Mouse (Mus musculus) MEL (cell line): ENCODE results near the gene Ccdc107. TPM values are rescaled to one million over a fixed set of nuclear protein-coding genes. Genes with fewer than 3 reads are reported as not detected.
"Not testable (repeated sequence)": the region's sequence is repeated elsewhere in the genome, so short reads cannot be mapped to it uniquely, and the experiment has no call there.

ENCODE experiments used
- DNase-seq: peaks from one replicate; pipeline ENCODE4 v3.0.0; 2011; ENCODE audit warnings: low read depth, low spot score
- H3K27ac ChIP-seq: 2 replicates; pipeline ENCODE4 v1.5.1; 2012; ENCODE audit warnings: low read depth, mild to moderate bottlenecking, control low read depth, low read length, moderate library complexity; ENCODE audit not compliant: control insufficient read depth
- H3K27me3 ChIP-seq, 2 experiments: fragments of 150-350 bp in 1 of 2; sonication (generic) in 1 of 2; 2 replicates each; pipeline ENCODE4 v1.6.1; 2012; ENCODE audit warnings: low read length in 2 of 2, mild to moderate bottlenecking in 2 of 2, improper control_type of control experiment in 1 of 2, moderate library complexity in 1 of 2; ENCODE audit not compliant: insufficient read depth in 2 of 2, control insufficient read depth in 1 of 2
- H3K36me3 ChIP-seq, 2 experiments: 2 replicates each; pipeline ENCODE4 v1.6.1; 2012 to 2014; ENCODE audit warnings: low read length in 2 of 2, improper control_type of control experiment in 1 of 2, inconsistent platforms in 1 of 2, mild to moderate bottlenecking in 1 of 2; ENCODE audit not compliant: insufficient read depth in 2 of 2, control insufficient read depth in 1 of 2
- H3K4me1 ChIP-seq, 2 experiments: fragments of 150-350 bp in 1 of 2; sonication (generic) in 1 of 2; 2 replicates each; pipeline ENCODE4 v1.6.1; 2012; ENCODE audit warnings: low read length in 2 of 2, improper control_type of control experiment in 1 of 2, mild to moderate bottlenecking in 1 of 2; ENCODE audit not compliant: insufficient read depth in 2 of 2, control insufficient read depth in 1 of 2
- H3K4me3 ChIP-seq, 2 experiments: fragments of 150-350 bp in 1 of 2; sonication (generic) in 1 of 2; 2 replicates each; pipeline ENCODE4 v1.5.1; 2012; ENCODE audit warnings: low read depth in 2 of 2, low read length in 2 of 2, mild to moderate bottlenecking in 2 of 2, moderate library complexity in 2 of 2, control low read depth in 1 of 2, improper control_type of control experiment in 1 of 2; ENCODE audit not compliant: control insufficient read depth in 1 of 2, insufficient read depth in 1 of 2
- H3K79me2 ChIP-seq: 2 replicates; pipeline ENCODE4 v1.6.1; 2012; ENCODE audit warnings: mild to moderate bottlenecking, low read length, moderate library complexity; ENCODE audit not compliant: control insufficient read depth, poor library complexity, insufficient read depth
- H3K9ac ChIP-seq: 2 replicates; pipeline ENCODE4 v1.6.1; 2012; ENCODE audit warnings: low read depth, mild to moderate bottlenecking, control low read depth, low read length, moderate library complexity; ENCODE audit not compliant: control insufficient read depth, poor library complexity, severe bottlenecking
- H3K9me3 ChIP-seq: fragments of 150-350 bp; sonication (generic); replicated peaks from 2 replicates; pipeline ENCODE4 v1.6.1; 2012; ENCODE audit warnings: mild to moderate bottlenecking, low read length, improper control_type of control experiment, moderate library complexity; ENCODE audit not compliant: insufficient read depth
- CHD1 ChIP-seq: IDR thresholded peaks from 2 replicates; pipeline ENCODE4 v1.6.1; 2012; ENCODE audit warnings: low read depth, mild to moderate bottlenecking, inconsistent platforms, low read length, improper control_type of control experiment
- CTCF ChIP-seq, 3 experiments: IDR thresholded peaks in 2 of 3; conservative IDR thresholded peaks in 1 of 3; 2 replicates each; pipeline ENCODE4 v1.5.1; 2011 to 2012; ENCODE audit warnings: low read length in 3 of 3, low read depth in 2 of 3, mild to moderate bottlenecking in 2 of 3, improper control_type of control experiment in 1 of 3, inconsistent platforms in 1 of 3, mixed read lengths in 1 of 3, moderate library complexity in 1 of 3; ENCODE audit not compliant: control insufficient read depth in 1 of 3, insufficient read depth in 1 of 3, poor library complexity in 1 of 3, severe bottlenecking in 1 of 3
- EP300 ChIP-seq, 2 experiments: IDR thresholded peaks; 2 replicates each; pipeline ENCODE4 v1.6.1; 2011; ENCODE audit warnings: improper control_type of control experiment in 2 of 2, low read length in 2 of 2, low read depth in 1 of 2, mild to moderate bottlenecking in 1 of 2
- ETS1 ChIP-seq: IDR thresholded peaks from 2 replicates; pipeline ENCODE4 v1.6.1; 2012; ENCODE audit warnings: low read depth, mild to moderate bottlenecking, inconsistent platforms, low read length, improper control_type of control experiment, moderate library complexity
- JUND ChIP-seq: IDR thresholded peaks from 2 replicates; pipeline ENCODE4 v1.6.1; 2011; ENCODE audit warnings: low read depth, mild to moderate bottlenecking, improper control_type of control experiment, low read length
- NRF1 ChIP-seq: IDR thresholded peaks from 2 replicates; pipeline ENCODE4 v1.6.1; 2014; ENCODE audit warnings: low read depth, mild to moderate bottlenecking, inconsistent platforms, low read length, improper control_type of control experiment, moderate library complexity; ENCODE audit not compliant: poor library complexity, insufficient read depth, severe bottlenecking
- POLR2A ChIP-seq, 2 experiments: IDR thresholded peaks; 2 replicates each; pipeline ENCODE4 v1.6.1; 2011 to 2012; ENCODE audit warnings: low read length in 2 of 2, mild to moderate bottlenecking in 2 of 2, control low read depth in 1 of 2, improper control_type of control experiment in 1 of 2, low read depth in 1 of 2, moderate library complexity in 1 of 2; ENCODE audit not compliant: control insufficient read depth in 1 of 2, insufficient read depth in 1 of 2, poor library complexity in 1 of 2
- POLR2AphosphoS2 ChIP-seq: IDR thresholded peaks from 2 replicates; pipeline ENCODE4 v1.6.1; 2011; ENCODE audit warnings: low read length, improper control_type of control experiment
- RAD21 ChIP-seq: IDR thresholded peaks from 2 replicates; pipeline ENCODE4 v1.6.1; 2011; ENCODE audit warnings: mild to moderate bottlenecking, low read depth, low read length, improper control_type of control experiment
- SMC3 ChIP-seq: IDR thresholded peaks from 2 replicates; pipeline ENCODE4 v1.6.1; 2011; ENCODE audit warnings: low read depth, low read length, improper control_type of control experiment
- TAL1 ChIP-seq: IDR thresholded peaks from 2 replicates; pipeline ENCODE4 v1.6.1; 2012; ENCODE audit warnings: mild to moderate bottlenecking, inconsistent platforms, low read length, moderate library complexity, mixed read lengths
- TBP ChIP-seq: IDR thresholded peaks from 2 replicates; pipeline ENCODE4 v1.8.0; 2011; ENCODE audit warnings: low read depth, low read length, improper control_type of control experiment
- UBTF ChIP-seq: IDR thresholded peaks from 2 replicates; pipeline ENCODE4 v1.6.1; 2012; ENCODE audit warnings: low read depth, mild to moderate bottlenecking, inconsistent platforms, low read length, improper control_type of control experiment, moderate library complexity, borderline replicate concordance; ENCODE audit not compliant: insufficient read depth
- USF2 ChIP-seq, 2 experiments: IDR thresholded peaks; 2 replicates each; pipeline ENCODE4 v1.6.1; 2011 to 2012; ENCODE audit warnings: improper control_type of control experiment in 2 of 2, low read length in 2 of 2, borderline replicate concordance in 1 of 2, inconsistent platforms in 1 of 2, low read depth in 1 of 2, mild to moderate bottlenecking in 1 of 2; ENCODE audit not compliant: insufficient read depth in 1 of 2
- ZNF384 ChIP-seq: IDR thresholded peaks from 2 replicates; pipeline ENCODE4 v1.6.1; 2012; ENCODE audit warnings: low read depth, mild to moderate bottlenecking, inconsistent platforms, low read length, improper control_type of control experiment
- polyA plus RNA-seq, 2 experiments: library from polyadenylated mRNA; stranded (reverse) in 1 of 2; unstranded in 1 of 2; fragments of >175 nt in 1 of 2; fragments of >200 nt in 1 of 2; gene quantifications; 2 replicates each; pipeline versions ENCODE4 v1.2.1 to v1.2.4; 2012; ENCODE audit warnings: low replicate concordance in 2 of 2, low read depth in 1 of 2; ENCODE audit not compliant: insufficient read length in 2 of 2, insufficient read depth in 1 of 2, missing spikeins in 1 of 2
- total RNA-seq: library from RNA; depleted of rRNA; stranded (reverse); fragments of 300-350 nt; gene quantifications from 2 replicates; pipeline ENCODE4 v1.2.3, GENCODE M21; 2012

Gene Ccdc107
- total and polyA plus RNA-seq, 3 experiments = 44.3 to 56.7 TPM; not detected in 1

DNA sequence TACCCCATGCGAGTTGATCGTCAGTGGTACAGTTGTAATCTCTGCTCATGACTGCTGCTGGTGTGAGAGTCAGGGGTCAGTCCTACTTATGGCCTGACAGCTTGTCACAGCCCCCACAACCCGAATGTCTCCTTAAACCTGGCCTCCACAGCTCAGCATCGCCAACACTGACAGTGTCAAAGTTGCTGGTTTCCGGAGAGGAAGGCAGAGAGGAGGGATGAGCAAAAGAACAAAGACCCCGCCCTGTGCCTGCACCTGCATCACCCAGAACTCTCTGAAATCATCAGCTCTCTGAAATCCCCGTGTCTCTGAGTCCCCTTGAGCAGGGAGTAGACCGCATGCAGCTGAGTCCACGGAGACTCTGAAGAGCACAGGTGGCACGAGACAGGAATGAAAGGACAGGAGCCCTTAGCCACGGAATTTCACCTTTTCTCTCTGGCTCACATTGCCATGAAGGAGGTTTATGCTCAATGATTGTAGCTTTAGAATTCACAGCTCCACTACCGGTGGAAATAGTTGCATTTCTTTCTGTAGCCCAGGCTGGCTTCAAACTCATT is 9.1 kb upstream of the Ccdc107 start, which contains the start of gene Sit1:
Gene Sit1, minus strand, starts transcription at position 200 of the 557 bp plus-strand sequence.
- Histone ChIP-seq H3K9me3 (no peaks in the 10 kb centered on the region), H3K79me2 (no peaks in the 10 kb centered on the region), H3K4me3 (no peak within 1 kb of the TSS), H3K27ac (no peak within 1 kb of the TSS), H3K4me1 (peaks cover 0 to 13% of the 10 kb centered on the region in 2 experiments; a peak in 2 of 4 replicates), H3K27me3 (no peaks in the 10 kb centered on the region), H3K36me3 (peaks cover 0 to 11% of the 10 kb centered on the region in 2 experiments; a peak in 2 of 4 replicates), H3K9ac (no peak within 1 kb of the TSS)
- DNase-seq = no peak
- no peak for TF ChIP-seq POLR2AphosphoS2
- TF ChIP-seq EP300 (IDR thresholded peaks at IDR 0.05; ENCODE audit: low read depth in 1 of 2, low read length in 2 of 2) = no peak

- not testable (repeated sequence) for H3K27me3 ChIP-seq, H3K27ac ChIP-seq, H3K79me2 ChIP-seq, H3K9ac ChIP-seq, H3K9me3 ChIP-seq, H3K4me3 ChIP-seq
- TF ChIP-seq CTCF (IDR thresholded peaks at IDR 0.05 in 2 of 3, conservative IDR thresholded peaks at IDR 0.05 in 1 of 3; ENCODE audit: control insufficient read depth in 1 of 3, insufficient read depth in 1 of 3, low read depth in 2 of 3, low read length in 3 of 3, poor library complexity in 1 of 3, severe bottlenecking in 1 of 3) (peak; percentile 33 to 55 (median 46); a peak in 5 of 6 replicates), SMC3 (peak; percentile 50), RAD21 (peak; percentile 36), TBP (0 out of 2 replicates have a peak, but pooled peaks have one; percentile 39)
- Histone ChIP-seq H3K36me3 (peaks cover 0 to 11% of the 10 kb centered on the region in 2 experiments; a peak in 2 of 4 replicates), H3K4me1 (peaks cover 0 to 20% of the 10 kb centered on the region in 2 experiments; a peak in 2 of 4 replicates)
- peak; percentile 51 for DNase-seq
These were observed 7.0 kb upstream of the Ccdc107 start for GRCm38 (mm10) chr4:43485666-43486065.

DNA sequence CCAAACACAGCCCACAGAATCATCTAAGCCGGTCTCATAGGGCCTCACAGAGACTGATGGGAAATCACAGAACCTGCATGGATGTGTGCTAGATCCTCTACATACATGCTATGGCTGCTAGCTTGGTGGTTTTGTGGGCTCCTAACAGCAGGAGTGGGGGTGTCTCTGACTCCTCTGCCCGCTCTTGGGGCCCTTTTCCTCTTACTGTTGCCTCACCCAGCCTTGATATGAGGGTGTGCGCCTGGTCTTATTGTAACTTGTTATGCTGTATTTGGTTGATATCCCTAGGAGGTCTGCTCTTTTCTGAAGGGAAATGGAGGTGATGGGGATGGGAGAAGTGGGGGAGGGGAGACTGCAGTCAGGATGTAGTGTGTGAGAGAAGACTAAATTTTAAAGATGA is 3.1 kb upstream of the Ccdc107 start:
- no peaks in the 10 kb centered on the region for H3K36me3 ChIP-seq
- peaks cover under 1 to 11% of the 10 kb centered on the region in 2 experiments; a peak in 2 of 4 replicates for H3K4me1 ChIP-seq
- peaks cover 5% of the 10 kb centered on the region; the same call in 1 of the 2 replicates for H3K79me2 ChIP-seq
- H3K27ac ChIP-seq = no peak overlapping the region
- no peak overlapping the region for H3K4me3 ChIP-seq
- no peak for DNase-seq
- no peak overlapping the region for H3K9ac ChIP-seq
- H3K9me3 ChIP-seq = no peaks in the 10 kb centered on the region
- no peak for TF ChIP-seq CHD1
- H3K27me3 ChIP-seq = no peaks in the 10 kb centered on the region

- Histone ChIP-seq H3K36me3 (no peaks in the 10 kb centered on the region), H3K79me2 (peaks cover 5% of the 10 kb centered on the region; the same call in 1 of the 2 replicates), H3K4me3 (no peak overlapping the region), H3K9me3 (no peaks in the 10 kb centered on the region), H3K9ac (no peak overlapping the region), H3K27me3 (no peaks in the 10 kb centered on the region), H3K27ac (no peak overlapping the region), H3K4me1 (peaks cover 2 to 19% of the 10 kb centered on the region in 2 experiments; a peak in 2 of 4 replicates)
- TF ChIP-seq ETS1 (0 out of 2 replicates have a peak, but pooled peaks have one; percentile 21), TAL1 (peak; percentile 81), NRF1 (no peak), EP300 (IDR thresholded peaks at IDR 0.05; ENCODE audit: low read depth in 1 of 2, low read length in 2 of 2) (0 out of 4 replicates have a peak, but pooled peaks of 1 of the 2 experiments have one; percentile 26), USF2 (IDR thresholded peaks at IDR 0.05; ENCODE audit: borderline replicate concordance in 1 of 2, insufficient read depth in 1 of 2, low read depth in 1 of 2, low read length in 2 of 2) (no peak), ZNF384 (no peak), POLR2A (IDR thresholded peaks at IDR 0.05; ENCODE audit: control insufficient read depth in 1 of 2, insufficient read depth in 1 of 2, low read depth in 1 of 2, low read length in 2 of 2, poor library complexity in 1 of 2) (no peak), UBTF (no peak), JUND (no peak)
- peak; percentile 43 for DNase-seq
These were observed 1.9 kb upstream of the Ccdc107 start for GRCm38 (mm10) chr4:43490801-43491200.
